Mouse (Mus musculus) CH12.LX (cell line): ENCODE results near the gene Odf4.

Source experiments
- CTCF ChIP-seq, 2 experiments: IDR thresholded peaks in 1 of 2; conservative IDR thresholded peaks in 1 of 2; 2 replicates each; pipeline ENCODE4 v1.5.1; 2011 to 2012; ENCODE audit warnings: low read depth in 2 of 2, low read length in 2 of 2, improper control_type of control experiment in 1 of 2, inconsistent platforms in 1 of 2, mild to moderate bottlenecking in 1 of 2, moderate library complexity in 1 of 2
- ELF1 ChIP-seq: IDR thresholded peaks from 2 replicates; pipeline ENCODE4 v1.6.1; 2014; ENCODE audit warnings: low read depth, mild to moderate bottlenecking, inconsistent platforms, low read length, improper control_type of control experiment
- EP300 ChIP-seq: IDR thresholded peaks from 2 replicates; pipeline ENCODE4 v1.6.1; 2011; ENCODE audit warnings: low read length, improper control_type of control experiment
- MAX ChIP-seq: IDR thresholded peaks from 2 replicates; pipeline ENCODE4 v1.6.1; 2011; ENCODE audit warnings: low read length, improper control_type of control experiment
- MYC ChIP-seq: IDR thresholded peaks from 2 replicates; pipeline ENCODE4 v1.6.1; 2011; ENCODE audit warnings: low read depth, mild to moderate bottlenecking, improper control_type of control experiment, low read length
- POLR2A ChIP-seq: IDR thresholded peaks from 2 replicates; pipeline ENCODE4 v1.6.1; 2011; ENCODE audit warnings: low read depth, mild to moderate bottlenecking, improper control_type of control experiment, low read length
- SMC3 ChIP-seq: IDR thresholded peaks from 2 replicates; pipeline ENCODE4 v1.6.1; 2011; ENCODE audit warnings: low read depth, low read length, improper control_type of control experiment
- ZKSCAN1 ChIP-seq: IDR thresholded peaks from 2 replicates; pipeline ENCODE4 v1.6.1; 2012; ENCODE audit warnings: low read depth, inconsistent platforms, low read length, improper control_type of control experiment, borderline replicate concordance

GRCm38 (mm10) chr11:68896247-68896646, 30.6 kb downstream of the Odf4 start:
- TF ChIP-seq ELF1, result no peak
- TF ChIP-seq CTCF (conservative IDR thresholded peaks at IDR 0.05 in 1 of 2, IDR thresholded peaks at IDR 0.05 in 1 of 2; ENCODE audit: low read depth in 2 of 2, low read length in 2 of 2), result no peak
- TF ChIP-seq ZKSCAN1, result no peak
- no peak for TF ChIP-seq EP300
- no peak for TF ChIP-seq POLR2A
- TF ChIP-seq SMC3, result no peak
- no peak for TF ChIP-seq MYC
- TF ChIP-seq MAX, result no peak
